Mouse (Mus musculus) kidney, embryonic 15.5 days (tissue): ENCODE measurements around the gene Lrfn3. TPM values are rescaled to one million over a fixed set of nuclear protein-coding genes. Genes with fewer than 3 reads are reported as not detected.
A peak's percentile ranks its signal among the peaks of the same experiment; 100 is the strongest.

Experiments
- ATAC-seq: fragments of 200-750 bp; cut with Nextera tagmentation; replicated peaks from 2 replicates; pipeline ENCODE4 v1.8.0; 2017; ENCODE audit warnings: moderate TSS enrichment; ENCODE audit not compliant: low FRiP score
- H3K27ac ChIP-seq: fragments of 300-500 bp; sonication (generic); 2 replicates; pipeline ENCODE4 v1.5.1; 2015; ENCODE audit warnings: mild to moderate bottlenecking, inconsistent platforms
- H3K27me3 ChIP-seq: fragments of 300-500 bp; sonication (generic); 2 replicates; pipeline ENCODE4 v1.6.1; 2015; ENCODE audit warnings: inconsistent platforms
- H3K36me3 ChIP-seq: fragments of 300-500 bp; sonication (generic); 2 replicates; pipeline ENCODE4 v1.6.1; 2015; ENCODE audit warnings: inconsistent platforms
- H3K4me1 ChIP-seq: fragments of 300-500 bp; sonication (generic); 2 replicates; pipeline ENCODE4 v1.6.1; 2015; ENCODE audit warnings: inconsistent platforms
- H3K4me2 ChIP-seq: fragments of 300-500 bp; sonication (generic); 2 replicates; pipeline ENCODE4 v1.6.1; 2015; ENCODE audit warnings: moderate library complexity, mild to moderate bottlenecking, inconsistent platforms
- H3K4me3 ChIP-seq: fragments of 300-500 bp; sonication (generic); replicated peaks from 2 replicates; pipeline ENCODE4 v1.5.1; 2015; ENCODE audit warnings: mild to moderate bottlenecking, inconsistent platforms
- H3K9ac ChIP-seq: fragments of 300-500 bp; sonication (generic); 2 replicates; pipeline ENCODE4 v1.6.1; 2015; ENCODE audit warnings: mild to moderate bottlenecking, inconsistent platforms
- H3K9me3 ChIP-seq: fragments of 300-500 bp; sonication (generic); replicated peaks from 2 replicates; pipeline ENCODE4 v1.6.1; 2016; ENCODE audit warnings: inconsistent platforms
- WGBS: fragments of 180-500 bp; shearing (Covaris S2); methylation state at CpG from one replicate; pipeline ENCODE4 v1.1.7; 2015; ENCODE audit warnings: mixed read lengths; 5-methylcytosine and 5-hydroxymethylcytosine counted together
- polyA plus RNA-seq: library from polyadenylated mRNA; unstranded; fragments of >200 nt; fragmentation: Nextera tagmentation; extraction: Ambion mirVana; gene quantifications from 2 replicates; pipeline ENCODE4 v1.2.1, GENCODE M21; 2015

Lrfn3 gene
- polyA plus RNA-seq, 1 experiment from 2014 or later = 7.2 TPM

DNA sequence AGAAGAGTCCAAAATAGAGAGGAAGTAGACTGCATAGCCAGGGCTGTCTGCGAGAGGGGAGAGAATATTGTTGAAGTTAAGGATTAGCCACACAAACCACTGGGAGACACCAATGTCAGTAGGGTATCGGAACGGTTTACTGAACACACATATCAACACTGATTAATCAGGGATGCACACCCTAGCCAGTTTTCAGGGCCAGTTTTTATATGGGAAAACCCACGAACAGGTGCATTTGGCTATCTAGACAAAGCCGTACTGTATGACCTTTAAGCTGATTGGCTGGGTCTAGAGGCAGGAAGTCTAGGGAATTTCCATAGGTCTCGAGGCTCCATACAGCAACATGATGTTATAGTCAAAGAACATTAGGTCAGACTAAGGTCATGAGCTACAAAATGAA is 39.7 kb downstream of the Lrfn3 start:
- ATAC-seq = peak; percentile 0; the same call in 1 of the 2 replicates
- 36% methylated on average over 6 of the region's 6 CpGs for WGBS
- Histone ChIP-seq H3K4me1 (peaks cover 32% of the 10 kb centered on the region), H3K36me3 (0 out of 2 replicates have a peak, but pooled peaks cover 8% of the 10 kb centered on the region), H3K27me3 (no peaks in the 10 kb centered on the region), H3K9me3 (no peaks in the 10 kb centered on the region; the same call in 1 of the 2 replicates), H3K4me3 (peak overlapping the region; percentile 90), H3K4me2 (peak overlapping the region; percentile 93), H3K27ac (peak overlapping the region; percentile 90), H3K9ac (peak overlapping the region; percentile 42)

DNA sequence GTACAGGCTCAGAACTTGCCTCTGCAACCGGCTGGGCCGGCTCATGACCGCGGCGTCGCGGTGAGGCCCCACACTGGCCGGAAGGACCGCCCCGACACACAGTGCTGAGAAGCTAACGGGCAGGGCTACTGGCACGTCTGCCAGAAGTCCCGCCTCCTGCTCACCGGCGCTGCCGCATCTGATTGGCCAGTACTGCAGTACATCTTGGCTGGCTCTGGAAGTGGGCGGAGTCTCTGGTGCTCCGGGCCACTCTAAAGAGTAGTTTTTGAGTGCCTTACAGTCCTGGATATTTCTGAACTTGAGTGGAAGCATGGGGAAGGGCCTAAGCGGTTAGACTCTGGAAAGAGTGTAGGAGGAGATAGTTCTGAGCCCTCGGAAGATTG is 40.3 kb downstream of the Lrfn3 start:
- Histone ChIP-seq H3K27me3 (no peaks in the 10 kb centered on the region), H3K27ac (peak overlapping the region; percentile 90), H3K36me3 (peaks cover 9% of the 10 kb centered on the region; the same call in 1 of the 2 replicates), H3K9ac (peak overlapping the region; percentile 91), H3K9me3 (no peaks in the 10 kb centered on the region; the same call in 1 of the 2 replicates), H3K4me2 (peak overlapping the region; percentile 93), H3K4me1 (peaks cover 31% of the 10 kb centered on the region), H3K4me3 (peak overlapping the region; percentile 90)
- ATAC-seq = peak; percentile 97
- WGBS = under 1% methylated on average over 20 of the region's 20 CpGs

DNA sequence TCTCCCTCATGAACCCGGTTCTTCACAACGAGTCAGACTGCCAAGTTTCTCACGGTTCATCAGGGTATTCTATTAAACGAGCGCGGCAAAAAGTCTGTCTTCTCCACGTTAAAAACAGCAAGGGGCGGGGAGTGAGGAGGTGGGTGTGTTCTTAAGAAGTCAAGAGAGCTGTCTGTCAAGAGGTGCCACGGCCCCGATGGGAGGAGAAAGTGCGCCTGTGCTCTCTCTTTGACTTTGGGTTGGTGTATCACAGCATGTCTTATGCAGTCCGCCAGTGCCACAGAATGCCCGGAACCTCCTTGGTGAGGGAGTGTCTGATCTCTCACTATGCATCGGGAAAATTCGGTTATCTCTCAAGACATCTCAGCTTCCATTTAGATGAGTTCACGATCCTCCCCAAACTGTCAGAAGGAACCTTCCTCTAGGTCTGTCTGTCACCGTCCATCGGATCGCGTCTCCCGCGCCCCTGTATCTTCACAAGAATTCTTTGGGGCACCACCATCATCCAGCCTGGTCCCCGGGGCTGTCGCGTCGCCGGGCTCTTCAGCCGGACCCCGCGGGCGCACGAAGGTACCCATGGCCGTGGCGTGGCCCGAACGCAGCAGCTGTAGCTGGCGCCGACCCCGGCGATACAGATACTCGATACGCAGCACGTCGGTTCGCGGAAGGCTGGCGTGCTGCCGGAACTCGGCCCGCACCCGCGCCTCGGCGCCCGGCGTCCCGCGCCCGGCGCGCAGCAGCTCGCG is 40.9 kb downstream of the Lrfn3 start, which contains the start of gene E130208F15Rik:
TSS of gene E130208F15Rik (plus strand) at position 202 of the 746 bp plus-strand sequence.
- H3K27ac ChIP-seq = peak within 1 kb of the TSS; percentile 90
- H3K36me3 ChIP-seq = peaks cover 12% of the 10 kb centered on the region; the same call in 1 of the 2 replicates
- no peaks in the 10 kb centered on the region; the same call in 1 of the 2 replicates for H3K9me3 ChIP-seq
- H3K4me2 ChIP-seq = peak within 1 kb of the TSS; percentile 93
- H3K4me1 ChIP-seq = peaks cover 29% of the 10 kb centered on the region
- no peaks in the 10 kb centered on the region for H3K27me3 ChIP-seq
- ATAC-seq = peak; percentile 59
- WGBS = under 1% methylated on average over 63 of the region's 63 CpGs
- H3K4me3 ChIP-seq = peak within 1 kb of the TSS; percentile 90
- H3K9ac ChIP-seq = peak within 1 kb of the TSS; percentile 91

DNA sequence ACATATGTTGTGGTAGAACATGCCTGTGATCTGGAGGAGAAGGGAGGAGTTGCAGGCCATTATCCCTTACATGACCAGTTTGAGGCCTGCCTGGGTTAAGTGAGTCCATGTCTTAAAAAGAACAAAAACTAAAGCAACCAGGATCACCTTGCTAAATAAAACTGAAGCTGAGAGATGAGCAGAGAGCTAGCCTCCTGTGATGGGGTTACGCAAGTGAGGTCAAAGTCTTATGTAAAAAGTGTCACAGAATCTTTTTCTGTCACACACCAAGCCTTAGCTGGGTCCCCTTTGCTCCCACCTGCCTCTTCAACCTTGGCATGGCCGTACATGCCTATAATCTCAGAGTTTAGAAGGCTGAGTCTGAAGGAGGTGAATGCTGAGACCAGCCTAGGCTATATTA is 41.6 kb downstream of the Lrfn3 start:
- H3K9me3 ChIP-seq = no peaks in the 10 kb centered on the region; the same call in 1 of the 2 replicates
- ATAC-seq = no peak
- peak overlapping the region; percentile 93 for H3K4me2 ChIP-seq
- H3K27me3 ChIP-seq = no peaks in the 10 kb centered on the region
- peak overlapping the region; percentile 90 for H3K4me3 ChIP-seq
- no peak overlapping the region for H3K9ac ChIP-seq
- H3K4me1 ChIP-seq = peaks cover 33% of the 10 kb centered on the region
- WGBS = 77% methylated on average over 2 of the region's 2 CpGs
- no peak overlapping the region for H3K27ac ChIP-seq
- peaks cover 15% of the 10 kb centered on the region; the same call in 1 of the 2 replicates for H3K36me3 ChIP-seq

DNA sequence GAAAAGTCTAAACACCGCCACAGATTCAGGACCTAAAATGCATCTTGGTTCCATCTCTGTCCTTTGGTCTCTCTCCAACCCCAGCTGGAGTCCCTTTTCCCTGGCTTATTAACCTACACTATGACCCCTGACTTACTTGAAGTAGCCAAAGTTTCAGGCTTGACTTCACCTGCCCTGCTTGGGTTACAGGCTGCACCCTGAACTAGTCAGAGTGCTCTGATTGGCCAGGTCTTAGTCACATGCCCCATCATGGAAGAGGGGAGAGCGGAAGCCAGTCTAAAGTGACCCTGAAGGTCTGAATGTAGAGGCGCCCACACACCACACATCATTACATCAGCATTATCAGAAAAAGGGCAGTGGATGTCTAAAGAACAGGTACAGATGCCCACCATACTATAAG is 44.4 kb downstream of the Lrfn3 start:
- WGBS = 74% methylated on average over 3 of the region's 3 CpGs
- H3K27me3 ChIP-seq = no peaks in the 10 kb centered on the region

DNA sequence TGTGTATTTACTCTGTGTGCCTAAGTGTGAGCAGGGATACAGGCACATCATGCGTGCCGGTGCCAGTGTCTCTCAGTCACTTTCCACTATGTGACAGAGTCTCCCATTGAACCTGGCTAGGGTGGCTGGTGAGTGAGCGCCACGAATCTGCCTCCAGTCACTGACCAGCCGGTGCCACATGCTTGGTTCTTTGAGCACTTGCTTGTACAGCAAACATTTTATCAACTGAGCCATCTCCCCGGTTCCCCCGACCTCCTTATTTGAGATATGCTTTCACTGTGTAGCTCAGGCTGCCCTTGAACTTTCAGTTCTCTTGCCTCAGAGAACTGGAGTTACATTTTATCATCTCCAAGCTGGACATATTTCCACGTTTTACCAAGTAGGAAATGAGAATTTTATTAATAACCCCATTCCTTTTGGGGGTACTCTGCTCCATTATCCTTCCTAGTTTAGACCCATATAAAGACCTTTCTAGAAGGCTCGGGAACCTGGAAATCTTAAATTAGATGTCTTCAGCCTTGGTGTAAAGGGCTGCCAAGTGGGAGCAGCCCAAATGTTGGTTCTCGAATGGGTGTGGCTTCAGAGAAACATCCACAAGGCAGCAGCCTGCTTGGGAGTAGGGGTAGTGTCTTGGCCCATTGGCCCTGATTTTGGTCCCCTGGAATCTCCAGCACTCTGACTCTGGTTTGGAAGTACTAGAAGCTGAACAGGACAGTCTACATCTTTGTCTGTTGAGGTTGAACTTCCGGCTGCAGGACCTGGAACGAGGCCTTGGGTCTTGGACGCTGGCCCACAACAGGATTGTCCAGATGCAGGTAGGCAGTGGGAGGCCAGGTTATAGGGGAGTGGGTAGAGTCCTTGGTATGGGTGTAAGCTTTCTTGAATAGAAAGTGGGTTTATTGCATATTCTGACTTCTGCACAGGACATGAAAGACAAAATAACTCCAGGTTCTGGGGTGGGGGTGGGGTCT is 46.7 kb downstream of the Lrfn3 start:
- no peak for ATAC-seq
- Histone ChIP-seq H3K9ac (0 out of 2 replicates have a peak overlapping the region, but pooled peaks have one; percentile 54), H3K4me3 (peak overlapping the region; percentile 54), H3K36me3 (peaks cover 36% of the 10 kb centered on the region), H3K9me3 (no peaks in the 10 kb centered on the region), H3K4me1 (peaks cover 42% of the 10 kb centered on the region), H3K27me3 (no peaks in the 10 kb centered on the region), H3K27ac (no peak overlapping the region), H3K4me2 (peak overlapping the region; percentile 66)
- 72% methylated on average over 13 of the region's 13 CpGs for WGBS

More for the DNA sequence above, 44.4 kb downstream of the Lrfn3 start:
- peaks cover 57% of the 10 kb centered on the region for H3K4me1 ChIP-seq
- 0 out of 2 replicates have a peak overlapping the region, but pooled peaks have one; percentile 20 for H3K27ac ChIP-seq
- no peak overlapping the region for H3K4me2 ChIP-seq
- no peak; the same call in 1 of the 2 replicates for ATAC-seq
- H3K9me3 ChIP-seq = no peaks in the 10 kb centered on the region
- no peak overlapping the region for H3K4me3 ChIP-seq
- H3K9ac ChIP-seq = no peak overlapping the region
- H3K36me3 ChIP-seq = peaks cover 16% of the 10 kb centered on the region; the same call in 1 of the 2 replicates

DNA sequence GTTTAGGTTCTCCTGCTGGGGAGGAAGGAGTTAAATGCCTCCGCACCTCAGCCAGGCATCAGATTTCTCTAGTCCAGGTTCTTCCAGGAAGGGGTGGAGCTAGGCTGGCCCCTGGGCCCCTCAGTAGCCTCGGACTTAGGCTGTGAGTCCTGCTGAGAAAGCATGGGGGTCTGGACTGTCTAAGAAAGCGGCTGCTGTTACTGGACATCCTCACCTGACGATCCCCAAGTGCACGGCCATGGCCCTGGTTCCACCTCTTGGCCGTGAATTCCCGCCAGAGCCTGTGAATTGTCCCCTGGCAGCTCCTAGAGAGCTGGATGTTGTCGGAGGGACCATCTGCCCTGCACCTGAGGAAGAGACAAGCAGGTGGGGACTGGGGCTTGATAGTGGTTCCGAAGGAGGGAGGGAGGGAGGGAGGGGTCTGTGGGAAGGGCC is 47.8 kb downstream of the Lrfn3 start, which contains the start of gene Syne4:
TSS of gene Syne4 (plus strand) at position 87 of the 435 bp plus-strand sequence.
- Histone ChIP-seq H3K9ac (peak within 1 kb of the TSS; percentile 54), H3K36me3 (peaks cover 45% of the 10 kb centered on the region), H3K4me3 (peak within 1 kb of the TSS; percentile 54), H3K27me3 (no peaks in the 10 kb centered on the region), H3K4me2 (peak within 1 kb of the TSS; percentile 66), H3K27ac (peak within 1 kb of the TSS; percentile 88), H3K9me3 (no peaks in the 10 kb centered on the region), H3K4me1 (peaks cover 46% of the 10 kb centered on the region)
- under 1% methylated on average over 9 of the region's 9 CpGs for WGBS
- ATAC-seq = peak; percentile 84

DNA sequence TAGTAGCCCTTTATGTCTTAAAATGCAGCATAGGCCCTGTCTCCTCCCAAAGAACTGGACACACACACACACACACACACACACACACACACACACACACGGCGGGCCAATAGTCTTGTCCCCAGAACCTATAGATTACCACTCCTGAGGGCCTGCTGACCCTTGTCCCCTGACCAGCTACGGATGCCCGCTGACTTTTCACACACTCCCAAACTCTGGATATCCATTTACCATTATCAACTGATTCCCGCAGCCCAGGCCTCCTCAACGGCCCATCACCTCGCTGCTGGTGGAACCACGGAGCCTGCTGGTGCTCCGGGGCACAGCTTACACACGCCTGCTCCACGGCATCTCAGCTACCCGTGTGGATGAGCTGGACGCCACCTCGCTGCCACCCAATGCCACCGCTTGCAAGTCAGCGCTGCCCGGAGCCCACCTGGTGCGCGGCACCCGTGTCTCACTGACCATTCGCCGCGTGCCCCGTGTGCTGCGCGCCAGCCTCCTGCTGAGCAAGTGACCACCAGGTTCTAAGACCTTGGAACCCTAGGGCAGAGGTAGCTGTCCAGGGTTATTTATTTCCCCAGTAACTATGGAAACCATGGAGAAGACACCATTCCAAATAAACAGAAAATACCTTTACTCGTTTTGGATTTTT is 48.8 kb downstream of the Lrfn3 start:
- WGBS = 40% methylated on average over 27 of the region's 27 CpGs
- peak overlapping the region; percentile 66 for H3K4me2 ChIP-seq
- H3K9me3 ChIP-seq = no peaks in the 10 kb centered on the region

DNA sequence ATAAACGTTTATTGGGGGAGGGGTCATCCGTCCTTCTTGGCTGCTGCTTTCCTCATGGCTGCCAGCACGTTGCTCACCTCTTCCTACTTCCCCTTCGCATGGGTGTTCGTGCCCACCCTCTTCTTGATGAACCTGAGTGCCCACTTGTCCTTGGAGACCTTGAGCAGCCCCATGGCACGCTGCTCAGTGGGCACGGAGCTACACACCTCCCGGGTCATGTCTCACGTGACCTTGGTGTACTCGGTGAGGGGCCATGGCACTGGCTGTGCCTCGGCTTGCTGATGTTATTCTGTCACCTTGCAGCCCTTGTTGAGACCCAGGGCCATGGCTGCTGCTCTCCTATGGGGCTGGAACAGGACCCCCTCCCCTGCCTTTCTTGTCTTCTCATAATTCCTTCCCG is 52.4 kb downstream of the Lrfn3 start:
- Histone ChIP-seq H3K4me1 (peaks cover 37% of the 10 kb centered on the region), H3K9me3 (no peaks in the 10 kb centered on the region), H3K27me3 (no peaks in the 10 kb centered on the region), H3K27ac (no peak overlapping the region), H3K4me3 (no peak overlapping the region), H3K9ac (no peak overlapping the region), H3K4me2 (peak overlapping the region; percentile 75; the same call in 1 of the 2 replicates), H3K36me3 (peaks cover 50% of the 10 kb centered on the region)
- WGBS = 88% methylated on average over 12 of the region's 12 CpGs
- no peak for ATAC-seq

More for the DNA sequence above, 48.8 kb downstream of the Lrfn3 start:
- H3K4me3 ChIP-seq = peak overlapping the region; percentile 15
- H3K27me3 ChIP-seq = no peaks in the 10 kb centered on the region
- H3K27ac ChIP-seq = peak overlapping the region; percentile 56; the same call in 1 of the 2 replicates
- no peak for ATAC-seq
- H3K9ac ChIP-seq = peak overlapping the region; percentile 8; the same call in 1 of the 2 replicates
- peaks cover 53% of the 10 kb centered on the region for H3K4me1 ChIP-seq
- peaks cover 41% of the 10 kb centered on the region for H3K36me3 ChIP-seq

DNA sequence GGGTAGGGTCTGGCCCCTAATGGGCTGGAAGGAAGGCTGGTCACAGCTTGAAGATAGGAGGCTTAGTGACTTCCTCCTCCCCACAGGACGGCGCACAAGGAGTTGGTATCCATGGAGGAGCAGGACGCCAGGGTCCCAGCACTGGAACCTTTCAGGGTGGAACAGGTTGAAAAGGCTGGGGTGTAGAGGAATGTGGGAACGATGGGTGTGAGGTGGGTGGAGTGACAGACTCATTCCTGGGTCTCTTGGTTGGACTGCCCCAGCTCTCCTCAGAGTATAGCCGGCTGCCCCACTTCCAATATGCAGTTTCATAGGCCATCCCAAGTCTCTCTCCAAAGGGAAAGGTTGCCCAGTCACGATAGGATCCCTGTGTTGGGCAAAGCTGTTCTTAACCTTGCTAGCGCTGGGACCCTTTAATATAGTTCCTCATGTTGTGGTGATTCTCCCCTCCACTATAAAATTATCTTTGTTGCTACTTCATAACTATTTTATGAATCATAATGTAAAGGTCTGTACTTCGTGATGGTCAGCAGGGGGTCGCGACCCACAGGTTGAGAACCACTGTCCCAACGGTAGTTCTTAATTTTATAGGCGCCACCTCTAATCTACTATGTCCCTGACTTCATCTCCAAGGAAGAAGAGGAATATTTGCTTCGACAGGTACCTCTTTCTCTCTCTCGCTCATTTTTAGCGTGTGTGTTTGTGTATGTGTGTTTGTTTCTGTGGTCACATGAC is 53.0 kb downstream of the Lrfn3 start:
- Histone ChIP-seq H3K27ac (0 out of 2 replicates have a peak overlapping the region, but pooled peaks have one; percentile 41), H3K27me3 (no peaks in the 10 kb centered on the region), H3K4me3 (peak overlapping the region; percentile 60), H3K4me1 (peaks cover 33% of the 10 kb centered on the region), H3K4me2 (peak overlapping the region; percentile 75), H3K9ac (peak overlapping the region; percentile 61), H3K36me3 (peaks cover 51% of the 10 kb centered on the region), H3K9me3 (no peaks in the 10 kb centered on the region)
- ATAC-seq = no peak
- WGBS = 61% methylated on average over 15 of the region's 15 CpGs
